Comparison of ENCODE assay signal across 8 mouse cellular contexts in genomic region chr12:21286712-21287650, GRCm38 (mm10). TPM values are rescaled to one million over a fixed set of nuclear protein-coding genes. Genes with fewer than 3 reads are reported as not detected.
DNase-seq lines count a peak whose midpoint lies in the region; ATAC-seq and TF ChIP-seq lines count a peak whose summit lies in the region.

No protein-coding gene starts in this region.

- no peak for TF ChIP-seq POLR2A in ES-Bruce4 (IDR thresholded peaks at IDR 0.05; ENCODE audit: insufficient read depth, low read length)
- no peak for TF ChIP-seq POLR2A in embryonic fibroblast, embryonic 13.5 days (IDR thresholded peaks at IDR 0.05; ENCODE audit: low read depth, low read length)

- TF ChIP-seq EP300 in ES-Bruce4 (IDR thresholded peaks at IDR 0.05; ENCODE audit: insufficient read depth, low read depth, low read length), result no peak
- TF ChIP-seq EP300 in lung, postnatal 0 days (IDR thresholded peaks at IDR 0.05), result no peak

- H3K36me3 ChIP-seq in ES-Bruce4 (ENCODE audit: control insufficient read depth, insufficient read depth, low read length, poor library complexity, severe bottlenecking), result peaks cover 12% of the 10 kb centered on the region
- 0 out of 2 replicates have a peak, but pooled peaks cover 5% of the 10 kb centered on the region for H3K36me3 ChIP-seq in lung, postnatal 0 days (ENCODE audit: insufficient read depth, low read length)

- TF ChIP-seq CTCF in ES-Bruce4 (IDR thresholded peaks at IDR 0.05; ENCODE audit: low read depth, low read length), result no peak
- TF ChIP-seq CTCF in embryonic fibroblast, embryonic 13.5 days (IDR thresholded peaks at IDR 0.05; ENCODE audit: borderline replicate concordance, insufficient read depth, low read length), result no peak
- no peak for TF ChIP-seq CTCF in lung, postnatal 0 days (IDR thresholded peaks at IDR 0.05)

- intact Hi-C loops in heart, postnatal 25 days (cut with DNase I), result loop anchor here (5.0 kb wide), 1 partner anchor 85 kb away; the partner anchor contains the start of gene Adam17

- H3K4me2 ChIP-seq in lung, postnatal 0 days (replicated peaks; ENCODE audit: low read depth, low read length), result peak overlapping the region; percentile 67

- DNase-seq in heart, adult 8-10 months (ENCODE audit: low spot score), result peak; percentile 13
- no peak for DNase-seq in heart, postnatal 25 days (ENCODE audit: low spot score)
- DNase-seq in lung, postnatal 0 days (ENCODE audit: low spot score), result peak; percentile 45
- peak; percentile 64 to 72 for DNase-seq in spleen, postnatal 36 days (ENCODE audit: low spot score in 2 of 2)
- DNase-seq in gastrocnemius, postnatal 10 days, result no peak

- H3K4me3 ChIP-seq in ES-Bruce4 (ENCODE audit: low read depth, low read length), result peak overlapping the region; percentile 94
- H3K4me3 ChIP-seq in embryonic fibroblast, embryonic 13.5 days (ENCODE audit: insufficient read depth, low read length), result peak overlapping the region; percentile 94
- peak overlapping the region; percentile 61 for H3K4me3 ChIP-seq in lung, postnatal 0 days (ENCODE audit: low read depth, low read length)

- peak overlapping the region; percentile 17; the same call in 1 of the 2 replicates for H3K27ac ChIP-seq in ES-Bruce4 (ENCODE audit: insufficient read depth, low read length)
- H3K27ac ChIP-seq in embryonic fibroblast, embryonic 13.5 days (ENCODE audit: insufficient read depth, low read length), result peak overlapping the region; percentile 72
- H3K27ac ChIP-seq in lung, postnatal 0 days (ENCODE audit: low read length), result peak overlapping the region; percentile 78

- ATAC-seq in inflammation-experienced regulatory T-cells, adult 6 months, result peak; percentile 51
- no peak for ATAC-seq in lung, postnatal 0 days

- no peaks in the 10 kb centered on the region for H3K4me1 ChIP-seq in ES-Bruce4 (ENCODE audit: control insufficient read depth, insufficient read depth, low read length)
- peaks cover 3% of the 10 kb centered on the region for H3K4me1 ChIP-seq in embryonic fibroblast, embryonic 13.5 days (ENCODE audit: control insufficient read depth, insufficient read depth, low read length)
- H3K4me1 ChIP-seq in lung, postnatal 0 days (ENCODE audit: insufficient read depth, low read depth, low read length), result peaks cover 14% of the 10 kb centered on the region; the same call in 1 of the 2 replicates

- WGBS in lung, postnatal 0 days, result 19% methylated on average over 18 of the region's 18 CpGs

- H3K9ac ChIP-seq in ES-Bruce4 (ENCODE audit: low read depth, poor library complexity, severe bottlenecking), result peak overlapping the region; percentile 65
- H3K9ac ChIP-seq in lung, postnatal 0 days (replicated peaks; ENCODE audit: low read depth), result peak overlapping the region; percentile 56

- no peaks in the 10 kb centered on the region for H3K9me3 ChIP-seq in ES-Bruce4 (replicated peaks; ENCODE audit: control insufficient read depth, insufficient read depth, low read length, poor library complexity, severe bottlenecking)
- H3K9me3 ChIP-seq in lung, postnatal 0 days (ENCODE audit: low read length), result no peaks in the 10 kb centered on the region

- no peaks in the 10 kb centered on the region for H3K27me3 ChIP-seq in ES-Bruce4 (ENCODE audit: control insufficient read depth, insufficient read depth, low read length, poor library complexity, severe bottlenecking)
- H3K27me3 ChIP-seq in lung, postnatal 0 days (replicated peaks; ENCODE audit: insufficient read depth, low read length), result no peaks in the 10 kb centered on the region

RNA-seq across cellular contexts. Expression of gene Itgb1bp1, which starts 0.9 kb away (rescaled TPM):
- total RNA-seq in heart, adult 8-10 months (2022), result 10 to 100 TPM; 41.9 to 54.9 (median 43.9) TPM
- 10 to 100 TPM; 40.9 to 49.7 TPM for total RNA-seq in heart, postnatal 25 days (2021)
- 21.1 and 22.5 TPM in 2 replicates for polyA plus RNA-seq in ES-Bruce4 (2011; ENCODE audit: insufficient read depth, insufficient read length, low read depth, missing spikeins)
- 51.1 and 53.9 TPM in 2 replicates for polyA plus RNA-seq in embryonic fibroblast, embryonic 13.5 days (2011; ENCODE audit: insufficient read length, low read depth, missing spikeins)
- polyA plus RNA-seq in inflammation-experienced regulatory T-cells, adult 6 months (2017; shearing (Covaris generic)), result 100 to 1,000 TPM in 1 of 3 experiments, 10 to 100 TPM in 2; 70.2 to 102 (median 87.2) TPM
- 65.5 and 67.6 TPM in 2 replicates for polyA plus RNA-seq in lung, postnatal 0 days (2015; fragmentation: Nextera tagmentation; extraction: Ambion mirVana)
- total RNA-seq in gastrocnemius, postnatal 10 days (2021), result 10 to 100 TPM; 32.2 to 34.8 TPM

RNA-seq across cellular contexts. Expression of gene Cpsf3, which starts 1.8 kb away (rescaled TPM):
- 10 to 100 TPM; 36.6 to 37.8 (median 37.7) TPM for total RNA-seq in heart, adult 8-10 months (2022)
- total RNA-seq in heart, postnatal 25 days (2021), result 10 to 100 TPM; 33.8 to 34.5 TPM
- 116 and 123 TPM in 2 replicates for polyA plus RNA-seq in ES-Bruce4 (2011; ENCODE audit: insufficient read depth, insufficient read length, low read depth, missing spikeins)
- polyA plus RNA-seq in embryonic fibroblast, embryonic 13.5 days (2011; ENCODE audit: insufficient read length, low read depth, missing spikeins), result 53.3 and 55.8 TPM in 2 replicates
- 100 to 1,000 TPM; 105 to 138 (median 128) TPM for polyA plus RNA-seq in inflammation-experienced regulatory T-cells, adult 6 months (2017; shearing (Covaris generic))
- 65.4 and 69.7 TPM in 2 replicates for polyA plus RNA-seq in lung, postnatal 0 days (2015; fragmentation: Nextera tagmentation; extraction: Ambion mirVana)
- total RNA-seq in gastrocnemius, postnatal 10 days (2021), result 10 to 100 TPM; 29.8 to 33.6 TPM

RNA-seq across cellular contexts. Expression of gene Iah1, which starts 29.2 kb away (rescaled TPM):
- total RNA-seq in heart, adult 8-10 months (2022), result 10 to 100 TPM; 13.4 to 20.0 (median 16.6) TPM
- total RNA-seq in heart, postnatal 25 days (2021), result 10 to 100 TPM; 12.6 to 15.7 TPM
- polyA plus RNA-seq in ES-Bruce4 (2011; ENCODE audit: insufficient read depth, insufficient read length, low read depth, missing spikeins), result 30.0 and 32.5 TPM in 2 replicates
- polyA plus RNA-seq in embryonic fibroblast, embryonic 13.5 days (2011; ENCODE audit: insufficient read length, low read depth, missing spikeins), result 35.6 and 50.2 TPM in 2 replicates
- 10 to 100 TPM; 43.6 to 48.9 (median 46.6) TPM for polyA plus RNA-seq in inflammation-experienced regulatory T-cells, adult 6 months (2017; shearing (Covaris generic))
- 111 and 112 TPM in 2 replicates for polyA plus RNA-seq in lung, postnatal 0 days (2015; fragmentation: Nextera tagmentation; extraction: Ambion mirVana)
- 10 to 100 TPM in 1 of 2 experiments, 1 to 10 TPM in 1; 9.5 to 14.2 TPM for total RNA-seq in gastrocnemius, postnatal 10 days (2021)

Comparison
In these comparisons a context has a peak if more than half of its experiments do, and no peak if none do; other contexts are left out.
1. DNase-seq: peak in heart, adult 8-10 months (single experiment), lung, postnatal 0 days (single experiment) and spleen, postnatal 36 days (2 of 2); none in heart, postnatal 25 days (single experiment) and gastrocnemius, postnatal 10 days (single experiment).
2. H3K27ac ChIP-seq: peak in every context shown above with its lines; median percentile 78 in lung, postnatal 0 days; 72 in embryonic fibroblast, embryonic 13.5 days; 17 in ES-Bruce4.
3. Peak in every context shown above with its lines, with median percentiles within 50 percentile points of each other: H3K4me3 ChIP-seq.